Mouse (Mus musculus): ENCODE measurements at regions not wholly inside any gene's neighbourhood (a gene's known extent, or its start where the extent isn't known, plus 50 kb on each side); places are given as distances from the start of the nearest gene placed in this dataset.

DNA sequence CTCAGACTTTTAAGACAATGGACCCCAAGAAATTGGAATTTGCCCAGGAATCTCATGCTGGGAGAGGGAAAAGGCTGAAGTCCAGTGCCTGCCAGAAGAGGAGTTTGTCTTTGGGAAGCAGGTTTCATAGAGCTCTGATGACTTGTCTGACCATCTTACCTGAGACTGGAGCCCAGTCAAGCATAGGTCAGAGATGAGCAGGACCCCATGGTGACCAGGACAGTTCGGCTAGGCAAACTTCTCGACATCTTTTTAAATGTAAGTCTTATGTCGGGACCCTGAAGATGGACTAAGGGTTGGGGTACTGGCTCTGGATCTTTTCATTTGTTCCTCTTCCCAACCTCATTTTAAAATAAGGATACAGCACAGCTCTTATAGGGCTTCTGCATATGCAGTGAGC, 103.2 kb downstream of the 1810013L24Rik start:
- no peak for TF ChIP-seq CTCF (conservative IDR thresholded peaks at IDR 0.05; ENCODE audit: insufficient read depth, insufficient read length, low read depth, low read length)
- TF ChIP-seq POLR2A (IDR thresholded peaks at IDR 0.05; ENCODE audit: low read depth, low read length), result no peak

All from kidney, adult 2 months (tissue).